Mouse (Mus musculus) midbrain, embryonic 10.5 days (tissue): ENCODE results near the gene Pde3a. TPM values are rescaled to one million over a fixed set of nuclear protein-coding genes. Genes with fewer than 3 reads are reported as not detected.

ENCODE experiments used
- DNase-seq: peaks from one replicate; pipeline ENCODE4 v3.0.0-alpha.2; 2017; ENCODE audit warnings: low spot score
- H3K27ac ChIP-seq: fragments of 300-500 bp; sonication (generic); replicated peaks from 2 replicates; pipeline ENCODE4 v1.5.1; 2016; ENCODE audit warnings: mild to moderate bottlenecking
- H3K27me3 ChIP-seq: fragments of 300-500 bp; sonication (generic); 2 replicates; pipeline ENCODE4 v1.6.1; 2016; ENCODE audit warnings: low read depth, mild to moderate bottlenecking; ENCODE audit not compliant: poor library complexity, severe bottlenecking
- H3K36me3 ChIP-seq: fragments of 300-500 bp; sonication (generic); 2 replicates; pipeline ENCODE4 v1.6.1; 2016; ENCODE audit warnings: mild to moderate bottlenecking, moderate library complexity
- H3K4me1 ChIP-seq: fragments of 300-500 bp; sonication (generic); 2 replicates; pipeline ENCODE4 v1.6.1; 2016
- H3K4me3 ChIP-seq: fragments of 300-500 bp; sonication (generic); 2 replicates; pipeline ENCODE4 v1.5.1; 2016; ENCODE audit warnings: mild to moderate bottlenecking, moderate library complexity
- H3K9me3 ChIP-seq: fragments of 300-500 bp; sonication (generic); replicated peaks from 2 replicates; pipeline ENCODE4 v1.6.1; 2016; ENCODE audit warnings: mild to moderate bottlenecking
- WGBS: fragments of 180-500 bp; shearing (Covaris S2); methylation state at CpG from one replicate; pipeline ENCODE4 v1.1.7; 2016; 5-methylcytosine and 5-hydroxymethylcytosine counted together
- polyA plus RNA-seq: library from polyadenylated mRNA; unstranded; fragments of >200 nt; fragmentation: Nextera tagmentation; extraction: Ambion mirVana; gene quantifications from 2 replicates; pipeline ENCODE4 v1.2.1, GENCODE M21; 2016

Pde3a gene
- polyA plus RNA-seq, 1 experiment from 2014 or later = 0.63 TPM

- H3K27me3 ChIP-seq = no peaks in the 10 kb centered on the region
- WGBS = 68% methylated on average over 4 of the region's 4 CpGs
- no peaks in the 10 kb centered on the region for H3K4me1 ChIP-seq
- H3K36me3 ChIP-seq = no peaks in the 10 kb centered on the region
- no peaks in the 10 kb centered on the region for H3K9me3 ChIP-seq
- no peak overlapping the region for H3K27ac ChIP-seq
- DNase-seq = no peak
- H3K4me3 ChIP-seq = no peak overlapping the region
Observed at GRCm38 (mm10) chr6:141347870-141348269, 98.8 kb downstream of the Pde3a start.

GRCm38 (mm10) chr6:141348542-141348941 is 99.5 kb downstream of the Pde3a start:
- Histone ChIP-seq H3K9me3 (no peaks in the 10 kb centered on the region), H3K36me3 (no peaks in the 10 kb centered on the region), H3K4me1 (no peaks in the 10 kb centered on the region), H3K4me3 (no peak overlapping the region), H3K27ac (no peak overlapping the region), H3K27me3 (no peaks in the 10 kb centered on the region)
- WGBS = 86% methylated on average over 9 of the region's 9 CpGs
- DNase-seq = no peak

DNA sequence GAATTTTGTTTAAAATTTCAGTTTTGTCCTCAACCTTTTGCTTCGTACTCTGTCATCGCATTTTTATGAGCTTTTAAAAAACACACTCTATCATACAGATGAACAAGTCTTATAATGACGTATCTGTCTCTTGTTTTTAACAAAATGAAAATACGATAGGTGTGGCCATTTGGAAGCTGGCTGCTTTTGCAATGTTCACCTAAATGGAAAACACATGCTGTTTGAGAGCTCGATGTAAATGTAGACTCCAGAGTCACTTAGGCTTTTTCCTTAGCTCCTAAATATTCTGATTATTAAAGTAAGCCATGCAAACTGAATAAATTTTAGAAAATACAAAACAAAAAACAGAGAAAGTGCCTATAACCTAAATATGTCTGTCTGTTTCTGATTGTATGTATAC is 101.2 kb downstream of the Pde3a start:
- H3K36me3 ChIP-seq = no peaks in the 10 kb centered on the region
- WGBS = 87% methylated on average over 5 of the region's 5 CpGs
- H3K4me1 ChIP-seq = no peaks in the 10 kb centered on the region
- H3K9me3 ChIP-seq = no peaks in the 10 kb centered on the region
- no peak overlapping the region for H3K27ac ChIP-seq
- no peak for DNase-seq
- no peak overlapping the region for H3K4me3 ChIP-seq
- no peaks in the 10 kb centered on the region for H3K27me3 ChIP-seq

DNA sequence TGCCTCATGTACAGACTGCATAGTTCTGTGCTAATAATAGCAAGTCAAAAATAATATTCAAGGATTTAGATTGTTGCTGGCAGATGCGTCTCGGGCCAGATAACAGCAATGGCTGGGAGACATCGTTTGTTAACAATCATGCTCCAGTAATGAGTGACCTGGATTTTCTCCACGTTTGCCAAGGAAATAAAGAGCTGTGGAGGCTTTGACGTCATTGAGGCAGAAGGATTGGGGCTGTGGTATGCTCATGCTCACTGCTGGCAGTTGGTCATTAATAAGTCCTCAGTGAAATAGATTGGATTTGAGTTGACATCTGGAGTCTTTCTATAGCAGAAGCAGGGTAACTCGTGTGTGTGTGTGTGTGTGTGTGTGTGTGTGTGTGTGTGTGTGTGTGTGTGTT is 103.2 kb downstream of the Pde3a start:
- no peaks in the 10 kb centered on the region for H3K9me3 ChIP-seq
- no peak overlapping the region for H3K27ac ChIP-seq
- DNase-seq = no peak
- WGBS = 80% methylated on average over 6 of the region's 6 CpGs
- H3K27me3 ChIP-seq = no peaks in the 10 kb centered on the region
- no peaks in the 10 kb centered on the region for H3K36me3 ChIP-seq
- no peaks in the 10 kb centered on the region for H3K4me1 ChIP-seq
- H3K4me3 ChIP-seq = no peak overlapping the region

GRCm38 (mm10) chr6:141363664-141364063 is 114.6 kb downstream of the Pde3a start:
- Histone ChIP-seq H3K36me3 (no peaks in the 10 kb centered on the region), H3K27me3 (no peaks in the 10 kb centered on the region), H3K9me3 (no peaks in the 10 kb centered on the region), H3K4me1 (no peaks in the 10 kb centered on the region), H3K4me3 (no peak overlapping the region), H3K27ac (no peak overlapping the region)
- WGBS = 92% methylated on average over 3 of the region's 3 CpGs
- DNase-seq = no peak

GRCm38 (mm10) chr6:141367037-141367436 is 118.0 kb downstream of the Pde3a start:
- H3K27me3 ChIP-seq = no peaks in the 10 kb centered on the region
- no peak for DNase-seq
- H3K36me3 ChIP-seq = no peaks in the 10 kb centered on the region
- 81% methylated on average over 5 of the region's 5 CpGs for WGBS
- H3K27ac ChIP-seq = no peak overlapping the region
- H3K4me1 ChIP-seq = no peaks in the 10 kb centered on the region
- no peaks in the 10 kb centered on the region for H3K9me3 ChIP-seq
- no peak overlapping the region for H3K4me3 ChIP-seq

GRCm38 (mm10) chr6:141372697-141373096 is 123.6 kb downstream of the Pde3a start:
- Histone ChIP-seq H3K4me1 (no peaks in the 10 kb centered on the region), H3K9me3 (no peaks in the 10 kb centered on the region), H3K36me3 (no peaks in the 10 kb centered on the region), H3K27ac (no peak overlapping the region), H3K27me3 (no peaks in the 10 kb centered on the region), H3K4me3 (no peak overlapping the region)
- DNase-seq = no peak
- 54% methylated on average over 2 of the region's 2 CpGs for WGBS

DNA sequence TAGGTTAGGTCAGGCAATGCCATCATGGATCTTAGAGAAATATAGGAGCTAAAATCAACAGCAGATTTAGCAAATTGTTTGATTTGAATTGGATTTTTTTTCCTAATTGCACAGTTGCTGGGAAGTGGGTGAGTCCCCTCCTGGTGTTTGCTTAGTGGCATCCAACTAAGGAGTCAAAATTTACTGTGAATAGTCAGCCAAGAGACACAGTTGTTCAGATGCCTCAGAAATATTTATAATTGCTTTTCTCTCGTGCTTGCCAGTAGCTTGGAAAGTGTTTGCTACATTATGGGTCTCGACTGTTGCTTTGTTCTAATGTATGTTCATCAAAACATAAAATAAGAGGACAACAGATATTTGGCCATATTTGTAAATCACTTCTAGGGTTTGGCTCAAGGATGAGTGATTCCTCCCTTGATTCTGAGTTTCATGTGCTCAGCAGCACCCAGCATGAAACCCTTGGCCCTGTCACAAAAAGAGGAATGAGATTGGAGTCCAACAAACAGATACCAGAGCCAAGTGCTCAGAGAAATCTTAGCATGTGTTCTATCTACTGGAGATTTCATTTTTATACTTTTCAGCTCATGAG is 125.5 kb downstream of the Pde3a start:
- Histone ChIP-seq H3K4me3 (no peak overlapping the region), H3K27me3 (no peaks in the 10 kb centered on the region), H3K4me1 (no peaks in the 10 kb centered on the region), H3K27ac (no peak overlapping the region), H3K36me3 (no peaks in the 10 kb centered on the region), H3K9me3 (no peaks in the 10 kb centered on the region)
- DNase-seq = no peak
- WGBS = 80% methylated on average over 2 of the region's 2 CpGs

DNA sequence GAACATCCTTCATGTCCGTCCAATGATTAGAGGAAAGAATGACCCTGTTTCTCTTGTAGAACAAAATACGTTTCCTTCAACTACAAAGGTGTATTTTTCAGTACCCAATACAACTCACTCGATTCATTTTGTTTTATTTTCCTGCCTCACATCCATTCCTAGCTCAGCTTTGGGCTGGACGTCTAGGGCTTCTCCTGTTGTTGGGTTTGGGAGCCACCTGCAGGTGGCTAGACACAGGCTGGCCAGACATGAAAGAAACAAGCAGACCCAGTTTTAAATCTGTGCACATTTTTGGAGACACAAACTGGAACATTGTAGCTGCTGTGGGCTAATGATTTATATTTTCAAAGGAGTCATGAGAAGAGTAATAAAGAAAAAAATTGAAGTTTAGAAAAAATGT is 126.1 kb downstream of the Pde3a start:
- DNase-seq = no peak
- H3K27me3 ChIP-seq = no peaks in the 10 kb centered on the region
- H3K9me3 ChIP-seq = no peaks in the 10 kb centered on the region
- WGBS = 80% methylated on average over 4 of the region's 4 CpGs
- H3K36me3 ChIP-seq = no peaks in the 10 kb centered on the region
- no peak overlapping the region for H3K4me3 ChIP-seq
- no peak overlapping the region for H3K27ac ChIP-seq
- H3K4me1 ChIP-seq = no peaks in the 10 kb centered on the region

DNA sequence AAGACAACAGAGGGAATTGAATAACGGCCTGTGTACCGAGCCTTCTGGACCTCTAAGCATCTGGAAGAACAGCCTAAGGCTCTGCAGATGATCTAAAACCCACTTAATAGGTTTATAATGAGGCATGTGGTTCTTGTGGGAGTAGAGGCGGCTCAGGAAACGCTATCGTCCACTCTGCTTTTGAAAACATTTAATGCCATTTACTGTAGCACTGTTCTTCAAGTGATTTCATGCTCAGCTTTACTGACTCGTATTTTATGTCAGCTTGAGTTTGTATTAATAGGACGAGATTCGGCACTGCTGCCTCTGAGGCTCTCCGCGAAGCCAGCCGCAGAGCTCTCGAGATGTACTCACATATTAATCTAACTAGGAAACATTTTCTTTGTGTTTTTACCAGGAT is 131.9 kb downstream of the Pde3a start:
- Histone ChIP-seq H3K4me3 (no peak overlapping the region), H3K9me3 (no peaks in the 10 kb centered on the region), H3K27ac (no peak overlapping the region), H3K4me1 (peaks cover 7% of the 10 kb centered on the region), H3K36me3 (no peaks in the 10 kb centered on the region), H3K27me3 (no peaks in the 10 kb centered on the region)
- DNase-seq = no peak
- WGBS = 76% methylated on average over 12 of the region's 12 CpGs

GRCm38 (mm10) chr6:141381473-141381872 is 132.4 kb downstream of the Pde3a start:
- DNase-seq = no peak
- WGBS = 59% methylated on average over 8 of the region's 8 CpGs
- Histone ChIP-seq H3K27ac (peak overlapping the region; percentile 2; the same call in 1 of the 2 replicates), H3K4me1 (peaks cover 7% of the 10 kb centered on the region), H3K27me3 (no peaks in the 10 kb centered on the region), H3K4me3 (no peak overlapping the region), H3K36me3 (no peaks in the 10 kb centered on the region), H3K9me3 (no peaks in the 10 kb centered on the region)

DNA sequence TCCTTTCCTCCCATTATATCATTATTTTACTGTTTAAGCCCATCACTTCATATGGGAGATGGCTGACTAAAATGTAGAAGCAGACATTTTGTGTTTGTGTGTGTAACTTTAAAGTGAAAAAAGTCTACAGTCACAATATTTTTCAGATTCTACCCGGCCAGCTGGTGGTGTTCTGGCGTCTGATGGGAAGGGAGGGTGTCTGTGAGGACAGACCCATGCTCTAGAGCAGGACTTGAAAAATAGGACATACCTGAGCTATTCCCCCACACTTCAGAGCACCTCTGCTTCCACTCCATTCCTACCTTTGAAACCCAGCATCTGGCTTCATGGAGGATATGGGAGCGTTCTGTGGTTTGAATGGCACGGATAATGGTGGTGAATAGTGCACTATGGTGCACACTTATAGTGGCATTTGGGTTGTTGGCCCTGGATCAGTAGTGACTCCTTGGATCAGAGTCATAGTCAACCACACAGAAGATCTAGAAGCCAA is 132.9 kb downstream of the Pde3a start:
- no peaks in the 10 kb centered on the region for H3K9me3 ChIP-seq
- H3K27me3 ChIP-seq = no peaks in the 10 kb centered on the region
- no peak for DNase-seq
- H3K36me3 ChIP-seq = no peaks in the 10 kb centered on the region
- H3K4me1 ChIP-seq = peaks cover 7% of the 10 kb centered on the region
- peak overlapping the region; percentile 2; the same call in 1 of the 2 replicates for H3K27ac ChIP-seq
- no peak overlapping the region for H3K4me3 ChIP-seq
- 88% methylated on average over 4 of the region's 4 CpGs for WGBS

GRCm38 (mm10) chr6:141388104-141388503 is 139.0 kb downstream of the Pde3a start:
- Histone ChIP-seq H3K27ac (no peak overlapping the region), H3K4me3 (no peak overlapping the region), H3K36me3 (no peaks in the 10 kb centered on the region), H3K27me3 (no peaks in the 10 kb centered on the region), H3K4me1 (no peaks in the 10 kb centered on the region), H3K9me3 (no peaks in the 10 kb centered on the region)
- no peak for DNase-seq
- 87% methylated on average over 5 of the region's 5 CpGs for WGBS

DNA sequence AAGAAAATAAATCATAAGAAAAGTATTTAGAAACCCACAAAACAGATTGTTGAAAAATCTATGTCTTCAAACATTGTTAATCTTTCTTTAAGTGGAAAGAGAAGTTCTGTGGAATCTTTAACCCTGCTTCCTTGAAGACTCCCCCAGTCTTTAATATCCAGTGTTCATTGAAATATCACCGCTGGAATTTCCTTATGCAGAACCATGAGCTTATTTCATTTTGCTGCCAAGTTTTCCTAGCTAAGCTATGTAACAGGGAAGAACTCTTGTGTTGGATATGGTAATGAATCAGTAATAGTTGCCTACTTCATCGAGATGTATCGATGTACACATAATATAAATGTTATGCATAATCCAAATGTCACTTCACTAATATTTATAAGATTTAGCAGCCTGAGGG is 146.9 kb downstream of the Pde3a start:
- Histone ChIP-seq H3K27ac (no peak overlapping the region), H3K4me3 (no peak overlapping the region), H3K36me3 (no peaks in the 10 kb centered on the region), H3K4me1 (peaks cover 11% of the 10 kb centered on the region), H3K27me3 (no peaks in the 10 kb centered on the region), H3K9me3 (no peaks in the 10 kb centered on the region)
- WGBS = 94% methylated on average over 3 of the region's 3 CpGs
- no peak for DNase-seq
